Mouse (Mus musculus) heart, postnatal 4 days (tissue): ENCODE data around the gene Nccrp1. TPM values are rescaled to one million over a fixed set of nuclear protein-coding genes. Genes with fewer than 3 reads are reported as not detected.
A peak's percentile ranks its signal among the peaks of the same experiment; 100 is the strongest.

ENCODE experiments used
- DNase-seq: peaks from one replicate; pipeline ENCODE4 v3.0.0; 2021
- total RNA-seq, 2 experiments: library from RNA; stranded (reverse); gene quantifications; 2 replicates each; pipeline ENCODE4 v1.2.3; 2021

Nccrp1 gene
- not detected for total RNA-seq

- DNase-seq, result no peak
Measured at GRCm38 (mm10) chr7:28547154-28547553, at the start of gene Nccrp1. TSS of gene Nccrp1 (minus strand) at chr7:28547254.

- no peak for DNase-seq
Measured at GRCm38 (mm10) chr7:28595751-28596435, 48.8 kb upstream of the Nccrp1 start.

GRCm38 (mm10) chr7:28593206-28594111 lies 46.4 kb upstream of the Nccrp1 start:
- peak; percentile 74 for DNase-seq

- DNase-seq, result no peak
Measured at GRCm38 (mm10) chr7:28591862-28592261, 44.8 kb upstream of the Nccrp1 start.

- peak; percentile 25 for DNase-seq
Measured at GRCm38 (mm10) chr7:28587644-28588043, 40.6 kb upstream of the Nccrp1 start.

GRCm38 (mm10) chr7:28586663-28587411 lies 39.8 kb upstream of the Nccrp1 start:
- peak; percentile 61 for DNase-seq

- no peak for DNase-seq
Measured at GRCm38 (mm10) chr7:28585001-28585400, 37.9 kb upstream of the Nccrp1 start.

GRCm38 (mm10) chr7:28584468-28584867 lies 37.4 kb upstream of the Nccrp1 start:
- DNase-seq, result no peak

- DNase-seq, result no peak
Measured at GRCm38 (mm10) chr7:28583570-28584344, 36.7 kb upstream of the Nccrp1 start.

GRCm38 (mm10) chr7:28582841-28583240 lies 35.8 kb upstream of the Nccrp1 start:
- no peak for DNase-seq

GRCm38 (mm10) chr7:28581721-28582120 lies 34.7 kb upstream of the Nccrp1 start:
- no peak for DNase-seq

- DNase-seq, result no peak
Measured at GRCm38 (mm10) chr7:28579826-28580225, 32.8 kb upstream of the Nccrp1 start.

GRCm38 (mm10) chr7:28578543-28579053 lies 31.5 kb upstream of the Nccrp1 start:
- no peak for DNase-seq

- DNase-seq, result no peak
Measured at GRCm38 (mm10) chr7:28577826-28578542, 30.9 kb upstream of the Nccrp1 start.

GRCm38 (mm10) chr7:28576271-28576914 lies 29.3 kb upstream of the Nccrp1 start:
- DNase-seq, result peak; percentile 75

GRCm38 (mm10) chr7:28575597-28575996 lies 28.5 kb upstream of the Nccrp1 start:
- no peak for DNase-seq

GRCm38 (mm10) chr7:28573236-28573635 lies 26.2 kb upstream of the Nccrp1 start:
- DNase-seq, result no peak

GRCm38 (mm10) chr7:28572689-28573088 lies 25.6 kb upstream of the Nccrp1 start:
- no peak for DNase-seq

GRCm38 (mm10) chr7:28570982-28571682 lies 24.1 kb upstream of the Nccrp1 start:
- peak; percentile 32 for DNase-seq
